Mouse (Mus musculus) mammary gland, adult 2 months (tissue): ENCODE data around the gene 4930550L24Rik. TPM values are rescaled to one million over a fixed set of nuclear protein-coding genes. Genes with fewer than 3 reads are reported as not detected.

ENCODE experiments used
- polyA plus RNA-seq: library from polyadenylated mRNA; depleted of rRNA; stranded (reverse); fragments of >200 nt; gene quantifications from 2 replicates; pipeline ENCODE4 v1.2.3, GENCODE M21; 2012; ENCODE audit warnings: low replicate concordance; rRNA removed

4930550L24Rik gene
- polyA plus RNA-seq = not detected in 2 replicates

GRCm38 (mm10) chrX:58909060-58909459 lies at the start of gene 4930550L24Rik:
4930550L24Rik (plus strand) TSS chrX:58909360.

